Mouse (Mus musculus) fat pad, adult 2 months (tissue): ENCODE data around the gene Pik3r6.

Experiments used
- DNase-seq: peaks from one replicate; pipeline ENCODE4 v3.0.0-alpha.2; 2011; ENCODE audit warnings: low read depth, low spot score; ENCODE audit errors: extremely low read depth

The Pik3r6 gene

GRCm38 (mm10) chr11:68531941-68532535 is 29.2 kb downstream of the Pik3r6 start:
- DNase-seq, result no peak

- DNase-seq, result no peak
These were observed 30.0 kb downstream of the Pik3r6 start for GRCm38 (mm10) chr11:68532773-68533172.

- DNase-seq, result no peak
These were observed 31.2 kb downstream of the Pik3r6 start for GRCm38 (mm10) chr11:68533971-68534475.

- no peak for DNase-seq
These were observed 33.2 kb downstream of the Pik3r6 start for GRCm38 (mm10) chr11:68536026-68536425.

GRCm38 (mm10) chr11:68536465-68536864 is 33.6 kb downstream of the Pik3r6 start:
- no peak for DNase-seq

GRCm38 (mm10) chr11:68539621-68540020 is 36.8 kb downstream of the Pik3r6 start:
- no peak for DNase-seq

- no peak for DNase-seq
These were observed 41.7 kb downstream of the Pik3r6 start for GRCm38 (mm10) chr11:68544554-68544953.

- DNase-seq, result no peak
These were observed 42.4 kb downstream of the Pik3r6 start for GRCm38 (mm10) chr11:68545172-68545571.

GRCm38 (mm10) chr11:68545682-68546222 is 42.9 kb downstream of the Pik3r6 start:
- DNase-seq, result no peak

GRCm38 (mm10) chr11:68547484-68547883 is 44.7 kb downstream of the Pik3r6 start:
- DNase-seq, result no peak

GRCm38 (mm10) chr11:68549597-68549996 is 46.8 kb downstream of the Pik3r6 start:
- no peak for DNase-seq

GRCm38 (mm10) chr11:68550358-68550757 is 47.5 kb downstream of the Pik3r6 start:
- DNase-seq, result no peak

GRCm38 (mm10) chr11:68553981-68554471 is 51.2 kb downstream of the Pik3r6 start:
- no peak for DNase-seq

- no peak for DNase-seq
These were observed 53.2 kb downstream of the Pik3r6 start, which contains the start of gene Mfsd6l for GRCm38 (mm10) chr11:68555918-68556584. Gene Mfsd6l (plus strand): TSS chr11:68556186.

GRCm38 (mm10) chr11:68559546-68559945 is 56.7 kb downstream of the Pik3r6 start:
- DNase-seq, result no peak

GRCm38 (mm10) chr11:68561957-68562950 is 59.4 kb downstream of the Pik3r6 start:
- DNase-seq, result no peak

- no peak for DNase-seq
These were observed 61.7 kb downstream of the Pik3r6 start for GRCm38 (mm10) chr11:68564356-68565031.

GRCm38 (mm10) chr11:68565032-68565429 is 62.2 kb downstream of the Pik3r6 start:
- DNase-seq, result no peak

- no peak for DNase-seq
These were observed 63.7 kb downstream of the Pik3r6 start for GRCm38 (mm10) chr11:68566447-68567059.

- DNase-seq, result no peak
These were observed 68.0 kb downstream of the Pik3r6 start for GRCm38 (mm10) chr11:68570861-68571260.
